Mouse (Mus musculus) kidney, postnatal 25 days (tissue): ENCODE results near the gene Lrrc26.
"Not testable (repeated sequence)": the region's sequence is repeated elsewhere in the genome, so short reads cannot be mapped to it uniquely, and the experiment has no call there.

Source experiments
- DNase-seq, 2 experiments: peaks; one replicate each; pipeline ENCODE4 v3.0.0; 2021; ENCODE audit warnings: mixed read lengths in 2 of 2

Lrrc26 gene

DNA sequence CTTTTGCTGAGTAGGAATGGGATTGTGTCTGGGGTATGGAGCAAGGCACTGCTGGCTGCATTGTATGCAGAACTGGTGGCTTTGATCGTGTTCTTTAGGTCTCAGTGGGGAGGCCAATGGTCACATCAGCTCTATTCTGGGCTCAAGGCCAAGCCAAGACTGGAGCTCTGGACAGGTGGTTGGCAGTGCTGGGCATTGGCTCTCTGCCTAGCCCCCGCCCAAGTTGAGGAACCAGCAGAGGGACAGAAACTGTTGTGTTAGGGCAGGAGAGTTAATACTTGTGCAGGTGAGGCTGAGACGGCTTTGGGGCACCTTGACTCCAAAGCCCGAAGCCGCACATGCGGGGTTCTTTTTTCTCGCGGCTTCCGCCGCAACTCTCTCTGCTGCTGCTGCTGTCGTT is at the start of gene Lrrc26:
Gene Lrrc26 (plus strand): TSS at position 265 of the 400 bp plus-strand sequence.
- DNase-seq = peak; percentile 82 to 89

DNA sequence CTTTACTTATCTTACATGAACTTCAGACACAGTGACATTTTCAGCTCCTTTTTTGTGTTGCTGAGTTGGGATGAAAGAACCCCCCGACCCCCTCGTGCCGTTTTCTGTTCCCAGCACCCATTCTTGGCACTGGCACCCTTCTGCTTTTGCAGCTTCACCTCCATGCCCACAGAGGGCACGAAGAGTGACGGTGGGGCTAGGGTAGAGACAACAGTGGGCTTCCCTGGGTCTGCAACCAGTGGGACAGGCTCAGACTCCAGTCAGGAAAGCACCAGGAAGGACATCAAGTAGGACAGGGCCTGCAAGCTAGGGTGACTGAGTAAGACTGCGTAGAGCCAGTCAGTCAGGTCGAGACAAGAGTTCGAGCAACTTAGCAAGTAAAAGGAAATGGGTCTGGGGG is 49.4 kb upstream of the Lrrc26 start:
- DNase-seq = no peak

DNA sequence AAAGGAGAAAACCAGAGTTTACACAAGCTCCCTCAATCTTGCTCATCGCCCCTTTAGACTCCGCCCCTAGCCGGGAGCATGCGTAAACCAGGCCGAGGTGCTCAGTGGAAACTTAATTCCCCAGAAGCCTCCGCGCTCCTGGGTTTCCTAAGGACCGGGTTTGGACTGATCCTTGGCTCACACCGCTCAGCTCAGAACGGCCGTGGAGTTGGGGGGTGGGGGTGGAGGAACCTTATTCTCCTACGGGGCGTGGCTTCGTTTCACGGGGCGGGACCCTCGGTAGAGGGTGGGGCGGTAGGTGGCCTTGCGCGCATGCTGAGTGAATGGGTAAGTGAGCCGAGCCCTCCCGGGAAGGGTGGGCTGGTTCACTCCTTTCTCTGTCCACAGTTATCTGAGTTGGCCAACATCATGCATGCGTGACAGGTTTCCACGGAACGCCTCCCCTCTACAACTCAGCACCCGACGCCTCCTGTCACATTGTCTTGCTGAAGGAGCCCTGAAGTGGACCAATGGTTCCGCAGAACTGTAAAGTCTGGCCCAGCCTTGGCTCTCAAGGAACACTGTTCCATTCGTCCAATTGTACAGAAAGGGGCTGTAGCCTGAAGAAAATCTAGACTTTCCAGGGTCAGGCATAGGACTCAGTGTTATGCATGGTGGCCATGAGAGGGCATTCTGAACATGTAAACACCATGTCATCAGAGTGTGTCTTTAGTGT is 48.8 kb upstream of the Lrrc26 start:
- DNase-seq = peak; percentile 88 to 95

DNA sequence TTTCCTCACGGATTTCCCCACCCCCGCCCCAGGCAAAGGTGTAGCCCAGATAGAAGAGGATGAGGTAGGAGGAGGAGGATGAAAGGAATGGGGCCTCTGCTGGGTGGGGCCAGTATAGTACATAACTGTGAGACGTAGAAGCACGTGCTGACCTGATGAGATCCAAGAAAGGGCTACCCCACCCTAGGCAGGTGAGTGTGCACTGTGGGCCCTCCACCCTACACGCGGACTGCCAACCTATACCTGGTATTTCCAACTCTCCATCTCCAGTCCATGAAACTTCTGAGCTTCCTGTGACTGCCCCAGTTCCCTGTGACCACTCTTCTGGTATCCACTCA is 48.3 kb upstream of the Lrrc26 start:
- DNase-seq = peak in 1 of 2 experiments; percentile 34

DNA sequence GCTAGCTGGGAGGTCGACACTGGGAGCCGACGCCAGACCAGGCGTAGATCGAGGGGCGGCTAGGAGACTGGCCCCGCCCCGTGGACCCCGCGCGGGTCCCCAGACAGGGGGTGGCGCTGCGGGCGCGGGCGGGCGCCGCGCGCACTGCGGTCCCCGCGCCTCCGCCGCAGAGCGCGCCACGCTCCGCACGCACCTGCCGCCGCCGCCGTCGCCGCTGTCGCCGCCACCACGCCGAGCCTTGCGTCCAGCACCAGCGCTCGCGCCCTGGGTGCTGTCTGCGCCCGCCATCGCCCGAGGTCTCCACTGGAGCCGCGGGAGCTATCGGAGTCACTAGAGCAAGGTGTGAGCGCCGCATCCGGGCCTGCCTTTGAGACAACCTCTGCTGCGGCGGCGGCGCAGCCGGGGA is 47.6 kb upstream of the Lrrc26 start, which contains the start of the genes Rnf208 and Cysrt1:
Gene Rnf208 (plus strand): TSS at position 155 of the 406 bp plus-strand sequence.
Gene Cysrt1 (minus strand): TSS at position 352 of the 406 bp plus-strand sequence.
- DNase-seq = peak; percentile 37 to 66

DNA sequence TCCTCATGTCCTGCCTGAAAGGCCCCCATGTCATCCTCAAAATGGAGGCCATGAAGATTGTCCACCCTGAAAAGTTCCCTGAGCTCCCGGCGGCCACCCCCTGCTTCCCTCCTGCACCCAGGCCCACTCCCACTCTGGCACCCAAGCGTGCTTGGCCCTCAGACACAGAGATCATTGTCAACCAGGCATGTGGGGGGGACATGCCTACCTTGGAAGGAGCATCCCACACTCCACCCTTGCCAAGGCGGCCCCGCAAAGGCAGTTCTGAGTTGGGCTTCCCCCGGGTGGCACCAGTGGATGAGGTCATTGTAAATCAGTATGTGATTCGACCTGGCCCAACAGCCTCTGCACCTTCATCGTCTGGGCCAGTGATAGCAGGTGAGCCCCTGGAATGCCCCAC is 46.4 kb upstream of the Lrrc26 start:
- no peak for DNase-seq

DNA sequence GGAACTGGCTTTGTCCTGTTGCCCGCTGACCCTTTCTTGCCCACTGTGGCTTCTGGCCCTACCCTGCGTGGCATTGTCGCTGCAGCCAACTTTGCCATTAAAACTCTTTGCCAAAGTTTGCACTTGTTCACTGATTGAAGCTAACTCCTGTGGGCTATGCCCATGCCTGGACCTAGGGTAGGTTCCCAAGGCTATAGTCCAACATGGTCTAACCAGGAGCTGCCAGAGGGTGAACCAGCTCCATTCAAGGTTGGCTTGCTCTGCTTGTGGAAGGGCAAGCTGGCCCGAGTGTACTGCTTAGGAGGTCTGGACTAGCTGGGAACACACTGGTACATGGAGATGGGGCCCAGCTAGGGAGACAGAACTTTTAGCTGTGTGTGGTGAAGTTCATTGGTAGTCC is 45.6 kb upstream of the Lrrc26 start:
- no peak for DNase-seq

DNA sequence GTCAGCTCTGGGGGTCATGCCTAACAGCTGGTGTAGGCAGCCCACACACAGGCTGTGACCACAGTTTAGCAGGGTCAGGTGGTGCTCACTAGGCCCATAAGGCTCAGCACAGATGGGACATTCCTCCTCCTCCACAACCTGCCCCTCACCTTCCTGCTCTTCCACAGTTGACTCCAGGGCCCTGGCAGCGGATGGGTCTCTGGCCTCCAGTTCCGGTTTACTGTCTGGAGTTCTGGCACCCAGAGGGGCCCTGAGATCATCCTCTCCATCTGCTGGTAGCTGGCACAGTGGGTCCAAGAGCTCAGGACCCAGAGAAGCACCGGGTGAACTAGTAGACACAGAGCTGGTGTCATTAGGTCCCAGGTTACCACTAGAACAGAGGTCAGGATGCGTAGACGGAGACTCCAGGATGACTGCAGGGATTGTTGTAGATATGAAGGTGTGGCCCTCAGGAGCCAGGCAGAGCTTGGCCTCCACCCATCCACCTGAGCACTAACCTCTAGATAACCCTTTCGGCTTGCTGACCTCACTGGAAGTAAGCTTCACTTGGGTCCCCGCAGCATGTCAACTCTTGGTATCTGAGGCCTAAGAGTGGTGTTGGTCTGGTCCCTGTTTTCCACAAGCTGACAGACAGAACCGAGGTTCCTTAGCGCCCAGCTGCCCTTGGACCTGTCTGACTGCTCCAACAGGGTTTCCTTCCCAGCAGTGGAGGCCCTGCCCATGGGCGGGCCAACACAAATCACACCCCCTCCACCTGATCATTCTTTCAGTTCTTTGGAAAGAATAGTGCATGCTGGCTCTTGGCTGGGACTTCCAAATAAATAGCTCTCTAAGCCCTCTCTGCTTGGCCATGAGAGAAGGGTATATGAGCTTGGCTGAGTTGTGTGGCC is 43.3 kb upstream of the Lrrc26 start, which contains the start of gene AL732309.1:
Gene AL732309.1 (minus strand): TSS at position 681 of the 890 bp plus-strand sequence.
- peak; percentile 49 to 74 for DNase-seq

DNA sequence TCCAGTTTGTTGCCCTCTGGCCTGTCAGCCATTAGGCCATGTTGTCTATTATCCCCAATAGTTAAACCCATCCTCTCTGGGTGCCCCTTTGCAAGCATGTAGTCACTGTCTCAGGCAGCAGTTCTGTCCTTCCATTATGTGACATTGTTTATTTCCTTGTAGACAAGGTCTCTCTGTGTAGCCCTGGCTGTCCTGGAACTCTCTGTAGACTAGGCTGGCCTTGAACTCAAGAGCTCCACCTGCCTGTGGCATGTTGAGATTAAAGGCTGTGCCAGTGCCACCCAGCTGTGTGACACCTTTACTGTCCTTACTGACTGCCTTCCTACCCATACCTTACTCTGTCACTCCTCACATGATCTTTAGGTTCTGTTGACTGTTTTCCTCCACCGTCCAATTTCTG is 37.4 kb upstream of the Lrrc26 start:
- DNase-seq = peak; percentile 59 to 60

DNA sequence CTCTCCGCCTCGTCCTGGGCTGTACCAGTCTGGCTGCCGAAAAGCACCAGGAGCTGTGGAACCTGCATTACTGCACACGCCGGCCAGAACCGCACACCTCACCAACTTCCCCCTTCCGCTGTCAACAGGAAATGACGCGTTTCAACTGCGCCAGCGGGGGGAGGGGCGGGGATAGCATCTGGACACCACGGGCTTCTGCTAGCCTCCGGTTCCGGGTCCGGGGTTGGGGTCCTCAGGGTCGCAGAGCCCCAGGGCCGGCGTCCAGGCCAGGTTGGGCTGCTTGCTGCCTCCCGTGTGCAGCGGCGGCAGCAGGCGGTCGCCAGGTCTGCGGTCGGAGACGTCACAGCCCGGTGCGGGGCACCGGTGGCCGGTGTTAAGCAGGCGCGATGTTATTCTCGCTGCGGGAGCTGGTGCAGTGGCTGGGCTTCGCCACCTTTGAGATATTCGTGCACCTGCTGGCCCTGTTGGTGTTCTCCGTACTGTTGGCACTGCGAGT is 34.4 kb upstream of the Lrrc26 start, which contains the start of gene Tmem203:
Gene Tmem203 (plus strand): TSS at position 156 of the 496 bp plus-strand sequence.
- DNase-seq = peak; percentile 94

DNA sequence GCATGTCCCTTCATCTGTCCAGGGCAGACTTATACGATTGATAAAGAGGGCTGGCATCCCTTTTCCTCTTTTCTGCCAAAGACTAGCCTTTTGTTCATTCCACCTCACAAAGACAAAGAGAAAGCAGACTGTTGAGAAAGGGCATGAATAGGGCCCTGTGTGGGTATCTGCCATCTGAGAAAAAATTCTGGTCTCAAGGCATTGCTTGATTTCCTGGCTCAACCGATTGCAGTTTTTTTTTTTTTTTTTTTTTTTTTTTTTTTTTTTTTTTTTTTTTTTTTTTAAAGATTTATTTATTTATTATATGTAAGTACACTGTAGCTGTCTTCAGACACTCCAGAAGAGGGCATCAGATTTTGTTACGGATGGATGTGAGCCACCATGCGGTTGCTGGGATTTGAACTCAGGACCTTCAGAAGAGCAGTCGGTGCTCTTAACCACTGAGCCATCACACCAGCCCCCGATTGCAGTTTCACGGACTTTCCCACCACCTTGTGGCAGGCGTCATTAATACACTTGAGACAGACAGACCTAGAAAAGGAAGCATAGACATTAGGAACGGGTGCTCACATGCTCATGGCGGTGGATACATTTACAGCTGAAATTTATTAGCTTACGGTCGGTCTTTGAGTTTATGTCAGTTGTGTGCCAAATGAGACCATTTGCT is 33.1 kb upstream of the Lrrc26 start:
- peak; percentile 61 to 78 for DNase-seq

- not testable (repeated sequence) for DNase-seq
These were observed 32.5 kb upstream of the Lrrc26 start for GRCm38 (mm10) chr2:25257250-25257649.

GRCm38 (mm10) chr2:25258887-25259286 is 30.8 kb upstream of the Lrrc26 start:
- no peak for DNase-seq

DNA sequence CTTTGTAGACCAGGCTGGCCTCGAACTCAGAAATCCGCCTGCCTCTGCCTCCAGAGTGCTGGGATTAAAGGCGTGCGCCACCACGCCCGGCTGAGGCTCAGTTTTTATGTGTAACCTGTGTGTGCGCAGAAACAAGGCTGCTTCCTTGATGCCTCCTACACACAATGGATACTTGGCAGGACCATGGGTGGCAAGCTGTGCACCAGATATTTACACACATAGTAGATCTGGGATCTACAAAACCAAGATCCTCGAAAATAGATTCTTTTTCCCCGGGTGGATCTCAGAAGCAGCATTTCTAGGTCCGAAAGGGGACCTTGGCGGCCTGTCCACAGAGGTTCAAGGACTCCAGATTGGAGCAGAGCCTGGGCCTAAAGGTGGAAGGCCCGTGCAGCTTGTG is 27.8 kb upstream of the Lrrc26 start:
- no peak for DNase-seq

DNA sequence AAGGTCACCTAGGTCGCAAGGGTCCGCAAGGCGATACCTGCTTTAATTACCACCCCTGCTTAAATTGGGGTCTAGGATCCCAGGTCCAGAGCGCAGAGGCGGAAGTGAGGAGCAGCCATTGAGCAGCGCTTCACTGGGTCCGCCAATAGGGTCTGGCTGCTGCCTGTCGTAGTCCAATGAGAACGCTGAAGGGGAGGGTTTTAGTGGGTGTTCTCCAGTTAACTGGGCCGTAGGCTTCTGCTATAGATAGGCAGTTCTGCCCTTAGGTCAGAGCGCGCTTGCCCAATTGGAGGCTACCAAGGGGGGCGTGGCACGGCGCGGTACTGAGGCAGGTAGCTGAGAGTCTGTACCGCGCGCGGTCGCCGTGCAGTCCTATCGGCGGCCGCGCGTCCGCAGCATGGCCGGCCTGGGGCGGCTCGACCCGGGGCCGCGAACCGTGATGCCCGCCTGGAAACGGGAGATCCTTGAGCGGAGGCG is 27.4 kb upstream of the Lrrc26 start, which contains the start of gene Tprn:
Gene Tprn (plus strand): TSS at position 328 of the 477 bp plus-strand sequence.
- DNase-seq = peak; percentile 98 to 99

DNA sequence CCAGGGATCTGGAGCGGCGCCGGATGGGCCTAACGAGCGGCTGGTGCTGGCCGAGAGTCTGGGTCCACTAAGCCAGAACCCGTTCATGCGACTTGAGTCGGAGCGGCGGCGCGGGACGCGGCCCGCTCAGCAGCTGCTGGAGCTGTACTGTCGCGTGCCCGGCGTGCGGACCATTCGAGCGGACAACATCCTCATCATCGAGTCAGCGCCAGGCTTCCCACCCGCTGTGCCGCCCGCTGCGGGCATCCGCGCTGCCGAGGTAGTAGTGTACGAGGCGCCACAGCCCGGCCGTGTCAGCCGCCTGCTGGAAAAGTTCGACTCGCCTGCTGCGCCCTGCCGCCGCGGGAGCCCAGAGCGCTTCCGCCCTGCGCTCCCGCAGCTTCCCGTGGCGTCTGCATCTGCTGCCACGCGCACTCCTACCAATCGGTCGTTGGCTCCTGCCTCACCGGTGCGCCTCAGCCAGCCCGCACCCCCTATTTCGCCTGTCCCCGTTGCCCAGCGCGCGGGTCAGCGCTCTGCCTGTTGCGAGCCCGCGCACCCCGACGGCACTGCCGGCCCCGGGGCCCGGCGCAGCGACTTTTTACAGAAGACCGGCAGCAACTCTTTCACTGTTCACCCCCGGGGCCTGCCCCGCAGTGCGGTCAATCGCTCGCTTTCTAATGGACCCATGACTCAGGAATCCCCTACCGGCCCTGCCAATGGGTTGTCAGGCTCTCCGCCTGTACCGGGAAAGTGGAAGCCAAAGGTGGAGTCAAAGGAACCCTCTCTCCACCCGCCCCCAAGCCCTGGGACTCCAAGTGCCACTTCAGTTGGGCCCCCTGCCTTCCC is 26.7 kb upstream of the Lrrc26 start:
- DNase-seq = peak; percentile 35 to 64

- no peak for DNase-seq
These were observed 26.0 kb upstream of the Lrrc26 start for GRCm38 (mm10) chr2:25263623-25264285.

DNA sequence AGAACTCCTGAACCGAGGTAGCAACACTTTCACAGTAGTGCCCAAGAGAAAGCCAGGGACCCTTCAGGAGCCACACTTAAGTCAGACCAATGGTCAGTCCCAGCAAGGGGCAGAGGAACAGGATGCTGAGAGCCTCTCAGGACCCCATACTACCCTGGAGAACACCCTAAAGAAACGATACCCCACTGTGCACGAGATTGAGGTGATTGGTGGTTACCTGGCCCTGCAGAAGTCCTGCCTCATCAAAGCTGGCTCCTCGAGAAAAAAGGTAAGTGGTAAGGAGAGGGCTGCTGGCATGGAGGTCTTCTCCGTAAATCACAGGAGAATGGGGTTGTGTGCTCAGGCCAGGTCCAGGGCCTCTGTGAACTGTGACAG is 25.4 kb upstream of the Lrrc26 start:
- no peak for DNase-seq

DNA sequence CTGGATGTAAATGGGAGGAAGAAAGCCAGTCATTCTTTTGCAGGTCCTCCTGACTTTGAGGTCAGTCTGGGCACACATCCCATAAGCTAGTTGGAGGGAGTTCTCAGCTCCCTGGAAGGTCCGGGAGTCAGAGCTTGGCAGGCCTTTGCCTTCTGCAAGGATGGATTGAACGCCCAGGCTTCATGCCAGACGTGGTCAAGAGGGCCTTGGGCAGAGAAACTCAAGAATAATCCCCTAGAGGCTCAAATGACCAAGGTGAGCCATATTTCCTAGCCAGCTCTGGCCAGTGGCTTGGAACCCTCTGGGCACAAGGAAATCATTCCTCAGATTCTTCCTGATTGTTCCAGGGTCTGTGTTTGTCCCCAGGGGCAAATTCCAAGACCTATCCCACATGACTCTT is 24.9 kb upstream of the Lrrc26 start:
- peak; percentile 86 to 92 for DNase-seq

DNA sequence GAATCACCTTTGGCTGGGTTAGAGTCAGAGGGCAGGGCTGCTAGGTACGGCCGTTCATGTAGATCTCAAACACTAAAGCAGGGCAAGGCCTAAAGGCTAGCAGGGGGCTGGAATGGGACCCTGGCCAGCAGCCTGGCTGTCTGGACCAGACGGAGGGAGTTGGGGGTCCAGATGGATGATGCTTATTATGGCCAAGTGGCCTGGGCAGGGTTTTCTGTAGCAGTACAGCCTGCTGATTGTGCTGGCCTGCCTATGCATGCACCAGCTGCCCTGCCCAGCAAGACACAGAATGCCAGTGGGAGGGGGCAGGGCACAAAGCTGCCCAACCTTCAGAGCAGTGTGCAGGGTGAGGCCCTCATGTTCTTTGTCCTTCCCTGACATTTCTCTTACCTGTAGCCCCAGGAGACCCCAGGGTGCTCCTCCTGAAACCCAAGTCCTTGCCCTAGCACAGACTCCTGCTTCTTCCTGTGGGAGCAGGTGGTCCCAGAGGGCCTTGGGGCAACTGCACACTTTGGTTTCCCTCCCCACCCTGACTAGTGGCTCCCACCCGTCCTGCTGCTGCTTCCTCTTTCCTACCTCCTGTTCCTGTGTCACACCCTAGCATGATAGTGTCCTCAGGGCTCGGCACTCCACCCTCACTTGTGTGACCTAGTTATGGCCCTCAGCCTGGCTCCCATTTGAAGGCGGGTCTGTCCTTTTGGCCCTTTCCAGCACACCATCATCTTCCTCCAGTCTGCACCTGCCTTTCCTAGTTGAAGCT is 23.6 kb upstream of the Lrrc26 start:
- DNase-seq = peak; percentile 55 to 76
